Mouse (Mus musculus): ENCODE data around the gene Cep63.

- TF ChIP-seq POLR2A (IDR thresholded peaks at IDR 0.05; ENCODE audit: insufficient read length, low read depth) (no peak), TCF12 (IDR thresholded peaks at IDR 0.05; ENCODE audit: insufficient read depth, poor library complexity, severe bottlenecking) (no peak), USF1 (IDR thresholded peaks at IDR 0.05; ENCODE audit: low read depth) (no peak), CEBPB (IDR thresholded peaks at IDR 0.05; ENCODE audit: insufficient read depth, poor library complexity, severe bottlenecking) (no peak), MAX (IDR thresholded peaks at IDR 0.05; ENCODE audit: low read depth) (no peak), POLR2AphosphoS2 (IDR thresholded peaks at IDR 0.05; ENCODE audit: insufficient read length, low read depth) (no peak), MYOG (IDR thresholded peaks at IDR 0.05; ENCODE audit: control insufficient read depth in 1 of 3, insufficient read depth in 1 of 3, insufficient read length in 2 of 3, low read depth in 2 of 3) (no peak), E2F4 (IDR thresholded peaks at IDR 0.05; ENCODE audit: insufficient read depth) (no peak), MYOD1 (IDR thresholded peaks at IDR 0.05; ENCODE audit: control insufficient read depth in 1 of 3, insufficient read length in 2 of 3, low read depth in 2 of 3) (no peak), TCF3 (IDR thresholded peaks at IDR 0.05; ENCODE audit: insufficient read length, low read depth) (no peak)
Measured at GRCm38 (mm10) chr9:102577480-102577879, 48.9 kb downstream of the Cep63 start.

Measured in myocyte (in vitro differentiated cells).